Mouse (Mus musculus): ENCODE measurements around the gene Oxld1.

- TF ChIP-seq CTCF (IDR thresholded peaks at IDR 0.05; ENCODE audit: borderline replicate concordance, insufficient read depth, low read depth, low read length) (no peak), POLR2A (IDR thresholded peaks at IDR 0.05; ENCODE audit: borderline replicate concordance, insufficient read depth, low read length) (no peak)
Measured at GRCm38 (mm10) chr11:120492024-120492877, 34.4 kb upstream of the Oxld1 start.

Data from cerebellum, adult 2 months (tissue).